Mouse (Mus musculus) lung, postnatal 0 days (tissue): ENCODE data around the gene Ppp2r3c.
"Not testable (repeated sequence)": the region's sequence is repeated elsewhere in the genome, so short reads cannot be mapped to it uniquely, and the experiment has no call there.

Experiments used
- CTCF ChIP-seq: IDR thresholded peaks from 2 replicates; pipeline ENCODE4 v1.5.1; 2016; ENCODE audit warnings: antibody characterized with exemption, mild to moderate bottlenecking
- EP300 ChIP-seq: IDR thresholded peaks from 2 replicates; pipeline ENCODE4 v1.6.1; 2016; ENCODE audit warnings: antibody characterized with exemption, mild to moderate bottlenecking, control low read depth

GRCm38 (mm10) chr12:55242243-55242642 lies 60.6 kb downstream of the Ppp2r3c start:
- not testable (repeated sequence) for TF ChIP-seq CTCF, EP300
